Mouse (Mus musculus): ENCODE measurements around the gene Blm. TPM values are rescaled to one million over a fixed set of nuclear protein-coding genes. Genes with fewer than 3 reads are reported as not detected.

The Blm gene
- polyA plus RNA-seq, 1 experiment from 2014 or later = 47.2 TPM

DNA sequence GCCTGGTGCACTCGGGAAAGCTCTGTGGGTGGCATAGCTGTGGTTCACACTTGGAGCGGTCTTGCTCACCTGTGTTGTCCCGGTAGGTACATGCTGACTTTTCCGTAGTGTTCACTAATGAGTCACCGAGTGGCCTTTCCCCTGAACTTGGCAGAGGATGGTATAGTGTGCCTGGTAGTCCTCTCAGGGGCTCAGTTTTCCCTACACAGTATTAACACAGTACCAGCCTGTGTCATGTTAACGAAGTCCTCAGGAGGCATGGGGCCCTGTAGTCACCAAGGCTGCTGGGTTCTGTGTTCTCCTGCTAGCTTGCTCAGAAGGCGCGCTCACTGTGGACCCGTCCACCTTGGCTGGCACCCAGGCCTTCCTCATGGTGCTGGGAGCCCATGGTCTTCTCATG is 124.5 kb downstream of the Blm start:
- Histone ChIP-seq H3K9me3 (replicated peaks) (no peaks in the 10 kb centered on the region), H3K4me3 (no peak overlapping the region), H3K27me3 (replicated peaks) (peaks cover 48% of the 10 kb centered on the region), H3K27ac (no peak overlapping the region), H3K36me3 (no peaks in the 10 kb centered on the region), H3K4me1 (peaks cover 10% of the 10 kb centered on the region), H3K4me2 (no peak overlapping the region), H3K9ac (no peak overlapping the region)
- no peak for ATAC-seq
- WGBS (ENCODE audit: insufficient replicate concordance) = 75% methylated on average over 9 of the region's 9 CpGs

DNA sequence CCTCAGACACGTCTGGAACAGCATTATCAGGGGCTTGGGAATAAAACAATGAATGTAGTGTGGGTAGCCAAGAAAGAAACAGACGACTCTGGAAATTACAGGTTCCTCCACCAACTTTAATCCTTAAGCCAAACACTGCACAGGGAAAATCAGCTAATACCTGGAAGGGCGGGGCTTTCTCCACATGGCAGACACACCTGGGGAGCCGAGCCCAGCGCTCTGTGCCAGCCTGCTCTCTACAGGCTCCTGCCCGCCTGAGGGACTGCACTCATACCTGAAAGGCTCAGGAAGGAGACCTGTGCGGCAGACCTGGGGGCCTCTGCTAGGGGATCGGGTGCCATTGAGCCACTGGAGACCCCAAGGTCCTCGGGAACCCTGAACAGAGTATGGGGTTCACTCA is 127.2 kb downstream of the Blm start:
- no peak overlapping the region for H3K4me2 ChIP-seq
- H3K36me3 ChIP-seq = no peaks in the 10 kb centered on the region
- H3K4me1 ChIP-seq = peaks cover 19% of the 10 kb centered on the region
- no peak for ATAC-seq
- no peak overlapping the region for H3K4me3 ChIP-seq
- H3K27ac ChIP-seq = no peak overlapping the region
- 68% methylated on average over 9 of the region's 9 CpGs for WGBS (ENCODE audit: insufficient replicate concordance)
- peaks cover 70% of the 10 kb centered on the region for H3K27me3 ChIP-seq (replicated peaks)
- H3K9ac ChIP-seq = no peak overlapping the region
- no peaks in the 10 kb centered on the region for H3K9me3 ChIP-seq (replicated peaks)

DNA sequence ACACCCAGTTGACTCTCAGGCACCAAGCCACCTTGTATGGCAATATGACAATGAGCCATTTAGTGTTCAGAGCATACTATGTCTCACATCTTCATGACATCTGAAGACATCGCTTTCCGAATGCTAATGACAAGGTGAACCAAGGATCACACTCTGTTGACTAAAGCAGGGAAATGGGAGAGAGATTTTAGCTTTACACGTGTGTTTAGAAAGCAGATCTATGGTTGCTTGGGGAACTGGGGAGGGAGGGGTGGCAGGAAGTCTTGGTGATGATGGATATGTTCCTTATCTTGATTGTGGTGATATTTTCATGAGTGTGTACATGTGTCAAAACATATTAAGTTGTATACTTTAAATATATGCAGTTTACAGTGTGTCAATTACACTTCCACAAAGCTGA is 128.7 kb downstream of the Blm start:
- H3K27me3 ChIP-seq (replicated peaks) = peaks cover 83% of the 10 kb centered on the region
- peaks cover 28% of the 10 kb centered on the region for H3K4me1 ChIP-seq
- ATAC-seq = no peak
- H3K9me3 ChIP-seq (replicated peaks) = no peaks in the 10 kb centered on the region
- 76% methylated on average over 3 of the region's 3 CpGs for WGBS (ENCODE audit: insufficient replicate concordance)
- no peak overlapping the region for H3K9ac ChIP-seq
- H3K27ac ChIP-seq = no peak overlapping the region
- no peak overlapping the region for H3K4me3 ChIP-seq
- no peaks in the 10 kb centered on the region for H3K36me3 ChIP-seq
- no peak overlapping the region for H3K4me2 ChIP-seq

DNA sequence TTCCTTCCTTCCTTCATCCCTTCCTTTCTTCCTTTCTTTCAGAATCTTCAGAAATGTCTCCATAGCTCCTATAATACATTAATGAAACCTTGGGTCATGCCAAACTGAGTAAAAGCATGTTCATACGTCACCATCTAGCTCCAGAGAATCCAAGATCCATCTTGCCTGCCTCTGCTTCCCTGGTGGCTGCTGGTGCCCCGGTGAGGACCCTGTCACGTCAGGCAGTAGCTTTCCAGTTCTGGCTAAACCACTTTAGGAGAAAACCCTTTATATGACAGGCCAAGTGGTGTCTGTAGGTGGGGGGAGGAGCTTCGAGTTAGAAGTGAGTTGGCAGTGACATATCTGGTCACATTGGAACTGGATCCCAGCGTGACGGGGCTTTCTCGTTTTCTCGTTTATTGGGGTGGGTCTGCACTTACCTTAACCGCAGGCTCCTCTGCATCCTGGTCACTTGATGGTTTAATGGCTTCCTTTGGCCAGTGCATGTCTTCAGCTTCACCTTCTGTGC is 129.7 kb downstream of the Blm start, which contains the start of gene Furin:
Gene Furin (minus strand): TSS at position 249 of the 508 bp plus-strand sequence.
- WGBS (ENCODE audit: insufficient replicate concordance) = 54% methylated on average over 9 of the region's 9 CpGs
- Histone ChIP-seq H3K36me3 (no peaks in the 10 kb centered on the region), H3K4me3 (no peak within 1 kb of the TSS), H3K9me3 (replicated peaks) (no peaks in the 10 kb centered on the region), H3K27ac (no peak within 1 kb of the TSS), H3K9ac (no peak within 1 kb of the TSS), H3K4me2 (no peak within 1 kb of the TSS), H3K27me3 (replicated peaks) (peaks cover 85% of the 10 kb centered on the region), H3K4me1 (peaks cover 38% of the 10 kb centered on the region)
- no peak for ATAC-seq

Other genes with a start within 250 kb of the Blm start
- 150 and 158 TPM in 2 replicates for gene Prc1, start 240.7 kb downstream of the Blm start, polyA plus RNA-seq (2016; fragmentation: Nextera tagmentation; extraction: Ambion mirVana)
- gene Rccd1, start 210.7 kb downstream of the Blm start, polyA plus RNA-seq (2016; fragmentation: Nextera tagmentation; extraction: Ambion mirVana) = 5.1 and 5.6 TPM in 2 replicates
- gene Unc45a, start 194.1 kb downstream of the Blm start, polyA plus RNA-seq (2016; fragmentation: Nextera tagmentation; extraction: Ambion mirVana) = 17.1 and 17.3 TPM in 2 replicates
- gene Hddc3, start 192.0 kb downstream of the Blm start, polyA plus RNA-seq (2016; fragmentation: Nextera tagmentation; extraction: Ambion mirVana) = 5.1 and 6.8 TPM in 2 replicates
- 5.8 and 6.5 TPM in 2 replicates for gene Man2a2, start 163.7 kb downstream of the Blm start, polyA plus RNA-seq (2016; fragmentation: Nextera tagmentation; extraction: Ambion mirVana)
- 10.3 and 11.4 TPM in 2 replicates for gene Fes, start 147.2 kb downstream of the Blm start, polyA plus RNA-seq (2016; fragmentation: Nextera tagmentation; extraction: Ambion mirVana)
- 5.6 and 5.9 TPM in 2 replicates for gene Furin, start 129.7 kb downstream of the Blm start, polyA plus RNA-seq (2016; fragmentation: Nextera tagmentation; extraction: Ambion mirVana)
- gene Crtc3, start 153.8 kb upstream of the Blm start, polyA plus RNA-seq (2016; fragmentation: Nextera tagmentation; extraction: Ambion mirVana) = 7.0 and 7.1 TPM in 2 replicates

Data from liver, embryonic 12.5 days (tissue).